Mouse (Mus musculus) megakaryocyte, embryonic 14.5 days (primary cell): Measurements from ENCODE around the gene Spata33.

ENCODE experiments used
- FLI1 ChIP-seq: IDR thresholded peaks from 2 replicates; pipeline ENCODE4 v1.6.1; 2012; ENCODE audit warnings: low read length, inconsistent platforms, mixed read lengths
- GATA1 ChIP-seq: IDR thresholded peaks from 3 replicates; pipeline ENCODE4 v1.6.1; 2012; ENCODE audit warnings: mixed read lengths, low read length, inconsistent platforms, borderline replicate concordance

- TF ChIP-seq GATA1 (no peak), FLI1 (no peak)
These were observed 30.4 kb downstream of the Spata33 start for GRCm38 (mm10) chr8:123243053-123243452.
